Mouse (Mus musculus) E14TG2a.4 (cell line): Measurements from ENCODE around the gene Babam2.

Experiments
- CTCF ChIP-seq: conservative IDR thresholded peaks from 2 replicates; pipeline ENCODE4 v1.5.1; 2014; ENCODE audit warnings: low read length
- POU5F1 ChIP-seq: IDR thresholded peaks from 2 replicates; pipeline ENCODE4 v1.6.1; 2014; ENCODE audit warnings: low read length, borderline replicate concordance

GRCm38 (mm10) chr5:31787622-31788021, 90.1 kb downstream of the Babam2 start:
- TF ChIP-seq CTCF (no peak), POU5F1 (no peak)
